Mouse (Mus musculus) layer of hippocampus, adult 18-20 months (tissue): Measurements from ENCODE around the gene Tmem268. TPM values are rescaled to one million over a fixed set of nuclear protein-coding genes. Genes with fewer than 3 reads are reported as not detected.

ENCODE experiments used
- DNase-seq, 2 experiments: peaks; one replicate each; pipeline ENCODE4 v3.0.0; 2022; ENCODE audit warnings: low spot score in 2 of 2
- long read RNA-seq: library from polyadenylated mRNA; stranded (forward); transcript quantifications from one replicate; pipeline ENCODE4 v2.0.0, GENCODE M21; 2021
- total RNA-seq, 2 experiments: library from RNA; stranded (reverse); gene quantifications; 2 replicates each; pipeline ENCODE4 v1.2.3; 2021

The Tmem268 gene
- 1 to 10 TPM; 7.4 to 7.5 TPM for total RNA-seq
- long read RNA-seq, transcript Tmem268-201 (10 exons, 3,765 nt): major isoform, 6 of 19 reads
- long read RNA-seq, partial matches to known transcripts: 0 of 19 reads
- long read RNA-seq, other reads (novel, unspliced or antisense): 12 of 19 reads

DNA sequence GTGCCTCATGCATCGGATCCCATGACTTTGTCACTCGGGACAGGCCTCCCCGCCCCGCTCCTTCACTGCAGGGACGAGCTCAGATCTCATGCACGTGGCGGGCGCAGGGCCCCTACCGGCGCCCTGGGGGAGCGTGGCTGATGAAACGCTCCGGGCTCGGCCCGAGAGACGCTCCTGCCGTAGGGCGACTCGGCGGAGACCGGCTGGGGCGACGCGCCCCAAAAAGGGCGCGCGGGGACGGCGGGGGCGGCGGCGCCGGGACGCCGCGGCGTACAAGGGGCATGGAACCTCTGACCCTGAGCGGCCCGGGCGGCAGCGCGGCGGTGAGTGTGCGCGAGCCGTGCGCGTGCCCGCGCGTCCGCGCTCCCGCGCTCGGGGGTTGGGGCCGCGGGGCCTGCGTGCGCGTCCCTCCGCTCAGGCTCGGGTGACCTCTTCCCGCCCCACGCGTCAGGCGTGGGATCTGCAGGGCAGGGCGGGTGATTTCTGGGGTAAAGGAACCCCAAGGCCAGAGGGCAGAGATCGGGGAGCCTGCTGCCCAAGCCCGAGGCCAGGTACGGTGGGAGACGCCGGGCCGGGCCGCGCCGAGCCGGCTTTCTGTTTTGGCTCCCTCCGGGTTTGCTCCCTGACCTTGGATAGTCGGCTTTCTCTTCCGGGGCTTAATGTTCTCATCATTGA, at the start of gene Tmem268:
Gene Tmem268, plus strand, starts transcription at position 375 of the 675 bp plus-strand sequence.
- DNase-seq: peak; percentile 48 to 69

DNA sequence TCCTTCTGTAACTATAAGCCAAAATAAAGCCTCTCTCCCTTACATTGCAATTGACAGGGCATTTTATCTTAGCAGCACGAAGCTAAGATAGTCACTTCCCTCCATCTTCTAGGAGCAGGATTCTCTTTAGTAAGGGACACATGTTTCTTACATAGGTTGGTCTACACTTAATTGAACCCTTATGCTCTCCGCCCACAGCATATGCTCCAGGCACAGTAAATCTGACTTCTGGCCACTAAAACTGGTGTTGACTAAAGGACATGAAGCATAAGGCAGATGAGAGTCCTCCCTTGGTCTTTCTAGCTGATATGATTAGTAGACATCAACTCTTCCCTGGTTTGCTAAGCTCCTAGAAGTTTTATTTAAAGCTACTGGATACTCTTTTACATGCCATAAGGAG, 45.7 kb upstream of the Tmem268 start:
- no peak for DNase-seq

DNA sequence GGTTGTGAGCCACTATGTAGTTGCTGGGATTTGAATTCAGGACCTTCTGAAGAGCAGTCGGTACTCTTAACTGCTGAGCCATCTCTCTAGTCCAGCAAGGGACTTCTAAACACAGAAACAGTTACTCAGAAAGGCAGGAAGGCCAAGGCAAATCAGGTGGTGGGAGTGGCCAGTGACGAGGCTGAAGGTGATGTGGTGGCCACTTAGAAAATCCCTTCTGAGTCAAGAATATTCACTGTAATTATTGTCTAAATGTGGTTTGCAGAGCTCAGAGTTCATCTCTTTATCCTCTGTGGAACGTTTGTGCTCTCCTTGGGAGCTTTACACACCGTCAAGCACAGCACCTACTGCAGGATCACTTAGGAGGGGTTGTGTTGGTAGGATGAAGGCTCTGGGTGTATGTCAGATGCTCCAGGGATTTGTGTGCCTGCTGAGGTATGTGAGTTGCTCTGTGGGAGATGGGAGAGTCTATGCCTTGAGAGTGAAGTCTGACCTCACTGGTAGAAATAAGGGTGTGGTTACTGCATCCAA, 44.1 kb upstream of the Tmem268 start:
- no peak for DNase-seq

DNA sequence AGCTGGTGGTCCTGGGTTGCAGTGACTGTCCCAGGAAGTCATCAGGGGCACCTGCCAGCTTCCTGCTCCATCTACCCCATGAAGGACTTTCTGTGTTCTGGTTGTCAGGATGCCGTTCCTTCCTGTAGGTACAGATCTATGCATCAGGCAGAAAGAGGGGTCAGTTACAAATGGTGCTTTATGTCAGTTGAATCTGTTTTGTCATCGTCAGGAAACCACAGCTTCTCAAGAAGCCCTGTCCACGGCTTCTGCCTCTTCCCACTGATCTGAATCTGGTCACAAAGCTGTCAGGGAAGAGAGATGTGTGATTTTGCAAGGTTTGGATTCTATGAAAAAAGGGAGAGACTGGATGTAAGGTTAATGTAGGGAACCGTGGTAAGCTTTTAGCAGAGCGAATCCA, 43.6 kb upstream of the Tmem268 start:
- no peak for DNase-seq

DNA sequence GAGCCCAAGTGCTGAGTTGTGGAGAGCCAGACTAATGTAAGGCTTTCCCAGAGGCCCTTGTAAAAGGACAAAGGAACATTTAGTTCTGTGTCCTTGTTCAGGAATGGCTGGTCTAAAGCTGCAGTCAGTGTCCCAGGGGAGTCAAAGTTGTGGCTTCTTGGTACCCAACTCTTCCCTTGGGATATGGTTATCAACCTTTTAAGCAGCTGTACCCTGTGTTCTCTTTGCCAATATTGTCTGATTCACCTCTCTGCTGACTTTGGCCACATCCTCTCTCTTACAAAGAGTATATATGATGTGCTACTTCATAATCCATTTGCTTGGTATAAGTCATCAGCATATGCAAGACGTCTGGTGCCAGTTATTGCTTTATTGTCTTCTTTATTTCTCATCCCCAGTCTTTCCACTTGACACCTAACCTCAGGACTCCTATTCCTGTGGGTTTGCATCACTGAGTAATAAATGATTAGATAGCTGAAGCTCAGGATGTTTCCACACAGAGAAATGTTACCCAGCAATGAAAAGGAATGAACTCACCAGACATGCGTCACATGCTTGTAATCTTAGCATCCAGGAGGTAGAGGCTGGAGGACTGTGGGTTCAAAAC, 36.7 kb upstream of the Tmem268 start:
- DNase-seq: no peak

DNA sequence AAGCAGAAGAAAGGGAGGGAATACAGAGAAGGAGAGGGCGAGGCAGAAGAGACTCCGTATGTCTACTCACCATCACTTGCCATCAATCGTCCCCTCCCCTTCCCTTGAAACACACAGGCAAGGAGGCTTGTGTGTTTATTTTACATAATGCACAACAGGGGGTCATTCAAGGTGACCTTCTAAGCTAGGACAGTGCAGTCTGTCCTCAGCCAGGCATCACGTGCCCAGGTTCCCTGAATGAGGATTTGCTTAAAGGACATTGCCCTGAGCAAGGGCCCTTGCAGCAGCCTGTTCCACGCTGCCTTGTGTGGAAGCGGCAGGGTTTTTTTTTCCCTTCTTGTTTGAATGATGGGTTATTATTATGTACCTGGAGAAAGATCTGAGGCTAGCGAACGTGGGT, 33.1 kb upstream of the Tmem268 start:
- no peak for DNase-seq

DNA sequence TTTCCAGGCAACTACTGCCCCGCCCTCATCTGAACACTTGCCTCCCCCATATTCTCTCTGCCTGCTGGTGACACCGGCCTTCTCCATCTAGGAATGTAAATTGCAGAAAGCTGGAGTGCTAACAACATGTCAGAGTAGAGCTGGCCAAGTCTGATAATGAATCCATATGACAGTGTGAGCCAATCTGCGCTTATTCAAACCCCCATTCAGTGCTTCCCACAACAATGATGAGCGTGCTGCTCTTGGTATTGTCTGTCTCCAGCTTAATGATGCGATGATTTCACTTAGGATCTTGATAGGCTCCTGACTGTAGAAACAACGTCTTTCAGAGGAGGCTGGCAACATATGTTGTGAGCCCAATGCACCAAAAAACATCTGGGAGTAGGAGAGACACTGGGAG, 29.6 kb upstream of the Tmem268 start:
- DNase-seq: peak; percentile 79 to 90

DNA sequence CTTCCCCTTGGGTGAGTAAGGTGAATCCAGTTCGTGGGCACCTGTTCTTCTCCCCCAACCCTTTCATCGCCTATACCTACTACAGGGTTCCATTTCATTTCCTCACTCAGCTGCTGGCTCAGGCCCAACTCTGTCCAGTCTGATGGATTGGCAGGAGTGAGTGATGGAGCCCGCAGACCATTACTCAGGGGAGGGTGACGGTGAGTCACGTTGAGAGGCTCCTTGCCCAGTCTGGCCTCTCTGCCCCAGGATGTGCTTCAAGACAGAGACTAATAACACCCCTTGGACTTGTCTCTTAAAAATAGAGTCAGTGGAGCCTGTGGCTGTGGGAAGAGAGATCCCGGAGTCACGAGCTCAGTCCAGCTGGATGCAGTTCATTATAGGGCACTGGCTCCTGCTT, 28.2 kb upstream of the Tmem268 start:
- DNase-seq: no peak

DNA sequence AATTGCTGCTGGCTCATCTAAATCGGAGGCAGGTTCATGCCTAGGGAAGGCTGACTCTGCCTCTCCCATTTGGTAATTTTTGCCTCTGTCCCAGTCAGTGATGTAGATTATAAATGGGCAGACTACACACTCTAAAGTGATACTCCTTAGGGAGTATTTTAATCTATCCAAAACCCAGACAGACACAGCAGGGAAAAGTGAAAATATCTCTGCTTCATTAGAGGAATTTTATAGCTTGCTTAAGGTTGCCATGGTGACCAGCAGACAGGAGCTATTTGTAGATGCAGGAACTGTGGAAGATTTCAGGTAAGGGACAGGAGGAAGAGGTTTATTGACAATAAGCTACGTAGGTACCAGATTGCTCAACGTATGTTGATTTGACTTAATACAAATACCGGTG, 21.0 kb upstream of the Tmem268 start:
- DNase-seq: no peak

DNA sequence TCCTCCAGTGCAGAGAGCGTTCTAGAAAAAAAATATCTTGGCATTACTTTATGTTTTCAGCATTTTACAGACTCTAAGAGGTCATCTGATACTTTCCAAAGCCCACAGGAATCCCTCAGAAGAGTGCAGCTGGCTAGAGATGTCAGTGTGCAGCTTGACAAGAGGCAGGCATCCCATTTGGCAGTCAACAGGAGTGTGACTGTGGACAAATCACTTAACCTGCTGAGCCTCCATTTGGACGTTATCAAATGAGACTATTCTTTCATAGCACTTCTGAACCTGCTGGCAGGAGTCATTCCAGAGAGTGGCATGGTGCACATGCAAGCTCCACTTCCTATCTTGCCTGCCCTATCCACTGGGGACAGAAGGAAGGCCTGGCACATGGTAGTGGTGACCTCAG, 16.4 kb upstream of the Tmem268 start:
- DNase-seq: no peak

DNA sequence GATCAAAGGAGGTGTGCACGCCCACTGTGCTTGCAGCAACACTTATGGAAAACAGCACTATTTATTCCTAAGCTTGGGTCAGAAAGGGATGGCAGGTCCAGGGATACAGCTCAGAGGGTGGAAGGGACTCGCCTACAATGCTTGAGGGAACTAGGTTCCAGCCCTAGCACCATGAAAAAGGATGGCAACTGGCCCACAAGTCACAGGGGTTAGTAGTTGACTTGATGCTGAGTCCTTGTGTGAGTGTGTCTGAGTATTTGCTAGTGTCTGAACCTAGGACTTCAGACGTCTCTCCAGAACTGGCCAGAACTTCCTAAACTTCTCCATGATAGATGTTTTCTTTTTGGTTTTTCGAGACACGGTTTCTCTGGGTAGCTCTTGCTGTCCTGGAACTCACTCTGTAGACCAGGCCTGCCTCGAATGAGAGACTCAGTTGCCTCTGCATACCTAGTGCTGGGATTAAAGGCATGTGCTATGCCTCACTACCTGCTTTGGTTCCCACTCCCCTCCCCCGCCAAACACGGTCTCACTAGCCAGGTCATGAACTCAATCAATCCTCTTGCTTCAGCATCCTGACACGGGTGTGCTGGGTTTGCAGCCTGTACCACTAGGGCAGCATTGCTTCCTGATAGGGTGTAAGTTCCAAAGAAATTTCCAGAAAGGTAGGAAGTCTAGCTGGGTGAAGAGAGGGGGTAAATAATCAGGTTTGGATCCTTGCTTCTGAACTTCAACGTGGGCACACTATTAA, 14.7 kb upstream of the Tmem268 start:
- DNase-seq: no peak

DNA sequence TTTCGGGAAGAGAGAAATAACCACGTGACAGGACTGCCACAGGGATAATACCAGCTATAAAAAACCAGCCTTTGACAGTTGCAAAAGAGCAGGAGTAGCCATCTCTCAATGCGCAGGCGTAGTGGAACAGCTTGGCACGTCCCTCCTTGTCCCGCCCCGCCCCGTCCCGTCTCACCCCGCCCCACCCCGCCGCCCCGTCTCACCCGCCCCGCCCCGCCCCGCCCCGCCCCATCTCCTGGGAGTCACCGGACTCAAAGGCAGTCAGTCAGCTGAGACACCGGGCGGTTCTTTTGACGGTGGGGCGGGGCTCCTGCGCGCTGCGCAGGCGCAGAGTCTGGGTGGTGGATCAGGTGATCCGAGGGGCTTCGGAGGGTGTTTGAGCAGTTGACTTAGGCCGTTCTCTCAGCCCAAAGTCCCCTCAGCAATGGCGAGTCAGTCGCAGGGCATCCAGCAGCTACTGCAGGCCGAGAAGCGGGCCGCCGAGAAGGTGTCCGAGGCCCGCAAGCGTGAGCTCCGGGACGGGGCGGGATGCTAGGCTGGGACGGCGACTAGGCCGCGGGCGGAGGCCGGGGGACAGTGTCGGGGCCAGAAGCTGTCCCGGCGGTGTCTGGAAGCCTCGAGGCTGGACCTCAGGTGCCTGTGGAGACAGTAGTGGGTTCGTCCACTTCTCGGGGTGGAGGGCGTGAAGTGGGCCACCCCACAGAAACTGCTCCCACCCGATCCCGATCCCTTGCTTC, 13.9 kb upstream of the Tmem268 start, which contains the start of gene Atp6v1g1:
Gene Atp6v1g1, plus strand, starts transcription at position 279 of the 737 bp plus-strand sequence.
- DNase-seq: peak; percentile 93 to 96

DNA sequence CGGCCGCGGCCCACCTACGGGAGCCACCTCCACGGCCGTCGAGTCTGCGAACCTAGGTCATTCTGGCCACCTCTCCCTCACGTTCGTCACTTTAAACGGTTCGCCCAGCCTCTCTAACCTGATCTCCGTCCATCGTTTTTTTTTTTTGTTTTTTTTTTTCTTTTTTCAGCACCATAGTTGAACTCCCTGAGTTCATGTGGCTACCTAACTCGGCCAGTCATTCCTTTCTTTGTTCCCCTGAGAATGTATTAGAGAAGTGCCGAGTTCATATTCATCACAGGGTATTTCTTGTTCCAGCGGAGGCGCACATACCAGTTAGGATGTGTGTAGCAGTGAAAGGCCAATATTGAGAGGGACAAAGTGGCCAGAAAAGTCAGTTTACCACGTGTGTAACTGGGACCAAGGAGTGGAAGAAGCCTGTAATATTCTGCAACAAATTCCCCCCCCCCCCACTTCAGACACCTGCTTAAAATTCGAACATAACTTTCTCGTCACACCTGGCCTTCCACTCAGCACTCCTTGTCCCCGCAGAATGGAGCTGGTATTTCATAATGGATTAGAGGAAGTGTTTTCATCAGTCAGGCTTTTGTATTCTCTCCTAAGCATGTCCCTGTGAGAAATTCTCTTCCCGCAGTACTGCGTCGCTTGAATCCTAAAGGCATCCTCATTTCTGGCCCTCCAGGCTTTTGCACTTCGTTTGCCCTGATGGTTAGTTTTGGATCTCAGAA, 13.2 kb upstream of the Tmem268 start:
- no peak for DNase-seq

DNA sequence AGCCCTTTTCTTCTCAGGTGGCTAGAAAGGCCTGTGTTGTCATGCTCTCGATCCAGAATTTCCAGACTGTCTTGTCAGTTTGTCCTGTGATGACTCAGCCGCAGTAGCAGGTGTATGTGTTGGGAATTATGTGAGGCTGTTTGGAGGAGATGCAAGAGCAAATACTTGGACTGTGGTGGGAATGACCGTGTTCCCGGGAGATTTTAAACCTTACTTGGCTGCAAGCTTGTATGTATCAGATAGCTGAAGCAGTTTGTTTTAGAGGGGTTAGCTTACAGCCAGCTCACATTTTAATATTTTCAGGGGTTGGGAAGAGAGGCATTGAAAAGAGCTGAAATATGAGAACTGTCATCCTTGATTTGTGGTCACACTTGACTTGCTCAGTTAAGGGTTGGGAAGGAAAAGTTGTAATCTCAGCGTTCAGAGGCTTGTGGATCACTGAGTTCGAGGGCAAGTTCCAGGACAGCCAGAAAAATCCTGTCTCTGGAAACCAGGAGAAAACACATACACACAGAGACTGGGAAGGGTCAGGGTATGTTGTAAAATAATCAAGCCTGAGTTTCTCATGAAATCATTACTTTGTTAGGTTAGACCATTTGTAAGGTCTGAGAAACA, 12.0 kb upstream of the Tmem268 start:
- no peak for DNase-seq

DNA sequence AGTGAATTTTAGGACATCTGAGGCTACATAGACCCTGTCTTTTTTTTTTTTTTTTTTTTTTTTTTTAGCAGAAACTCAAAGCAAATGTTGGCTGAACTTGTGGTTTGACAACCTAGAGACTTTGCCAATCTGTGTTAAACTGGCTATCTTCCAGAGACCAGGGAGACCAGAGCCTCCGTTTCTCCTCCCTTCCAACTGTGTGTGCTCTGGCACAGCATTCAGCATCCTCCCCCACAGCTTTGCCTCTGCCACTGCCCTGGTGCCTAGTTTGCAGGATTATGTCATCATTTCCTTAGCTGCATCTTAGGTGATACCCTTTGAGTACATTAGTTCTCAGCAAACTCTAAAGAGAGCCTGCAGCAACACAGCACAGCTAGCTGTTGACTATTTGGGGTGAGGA, 10.8 kb upstream of the Tmem268 start:
- DNase-seq: peak; percentile 28 to 39

DNA sequence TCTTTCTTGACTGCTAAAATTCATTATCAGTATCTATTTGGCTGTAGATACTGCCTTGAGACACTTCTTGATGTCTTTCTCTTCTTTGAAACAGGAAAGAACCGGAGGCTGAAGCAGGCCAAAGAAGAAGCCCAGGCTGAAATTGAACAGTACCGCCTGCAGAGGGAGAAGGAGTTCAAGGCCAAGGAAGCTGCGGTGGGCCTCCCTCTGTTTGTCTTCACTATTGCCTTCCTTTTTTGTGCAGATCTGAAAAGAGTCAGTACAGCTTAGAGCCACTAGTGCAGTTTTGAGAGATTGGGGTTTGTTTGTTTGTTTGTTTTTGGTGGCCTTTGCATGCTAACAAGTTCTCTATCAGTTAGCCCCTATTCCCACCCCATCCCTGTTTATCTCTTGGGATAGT, 10.1 kb upstream of the Tmem268 start:
- DNase-seq: no peak

DNA sequence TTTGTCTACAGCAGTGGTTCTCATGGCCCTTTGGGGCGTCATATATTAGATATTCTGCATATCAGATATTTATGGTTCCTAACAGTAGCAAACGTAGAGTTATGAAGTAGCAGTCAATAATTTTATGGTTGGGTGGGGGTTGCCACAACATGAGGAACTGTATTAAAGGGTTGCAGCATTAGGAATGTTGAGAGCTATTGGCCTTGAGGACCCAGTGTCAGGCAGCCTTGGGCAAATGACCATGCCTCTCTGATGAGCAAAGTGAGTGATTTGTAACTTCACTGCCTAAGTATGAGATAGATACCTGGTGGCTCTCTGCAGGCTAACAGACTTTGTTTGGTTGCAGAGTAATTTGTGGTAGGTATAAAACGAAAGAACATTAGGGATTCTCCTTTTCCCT, 7.7 kb upstream of the Tmem268 start:
- no peak for DNase-seq

DNA sequence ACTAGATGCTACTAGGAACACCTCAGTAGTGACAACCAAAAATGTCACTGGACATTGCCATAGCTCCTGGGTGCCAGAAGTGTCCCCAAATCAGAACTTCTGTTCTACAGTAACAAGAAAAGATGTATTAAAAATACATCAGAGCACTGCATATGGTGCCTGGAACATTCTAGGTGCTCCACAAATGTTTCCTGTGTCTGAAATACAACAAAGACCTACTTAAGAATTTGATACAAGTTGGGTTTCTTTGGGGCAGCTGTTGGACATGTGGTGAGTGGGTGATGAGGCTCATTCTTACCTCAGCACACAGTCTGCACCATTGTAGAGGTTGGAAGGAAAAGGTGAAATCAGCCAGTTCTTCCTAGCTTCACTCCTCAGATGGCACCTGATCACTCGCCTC, 5.7 kb upstream of the Tmem268 start:
- no peak for DNase-seq

DNA sequence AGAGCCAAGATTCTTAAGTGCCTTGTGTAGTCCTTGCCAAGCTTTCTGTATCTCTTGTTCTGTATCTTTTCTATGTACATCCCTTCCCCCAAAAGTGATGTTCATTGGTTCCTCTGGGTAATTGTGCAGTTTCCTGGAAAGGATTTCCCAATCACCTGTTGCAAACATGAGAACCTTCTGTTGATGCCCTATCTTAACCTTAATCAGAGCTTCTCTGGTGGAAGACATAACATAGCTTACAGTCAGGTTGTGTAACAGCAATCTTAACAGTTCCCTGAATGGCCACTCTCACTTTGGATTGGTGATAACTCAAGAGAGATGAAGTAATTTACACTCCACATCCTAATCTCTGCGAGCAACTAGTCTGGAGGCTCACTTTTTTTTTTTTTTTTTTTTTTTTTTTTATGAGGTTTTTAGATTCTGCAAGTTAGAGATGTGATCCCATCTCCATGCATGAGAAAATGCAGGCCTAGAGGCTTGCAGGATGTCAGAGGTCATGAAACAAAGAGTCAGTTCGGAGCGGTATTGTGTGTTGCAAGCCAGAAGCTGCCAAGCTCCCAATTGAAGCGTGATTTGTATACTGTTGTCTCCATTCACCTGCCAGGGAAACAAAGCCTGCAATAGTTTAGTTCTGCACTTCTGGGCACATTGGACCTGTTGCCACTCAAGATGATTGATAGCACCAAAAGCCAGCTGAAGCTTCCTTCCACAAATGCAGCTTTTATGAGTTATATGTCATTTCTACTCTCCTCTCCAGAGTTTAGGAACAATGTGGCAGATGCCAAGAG, 4.6 kb upstream of the Tmem268 start:
- DNase-seq: no peak
